Mouse (Mus musculus): ENCODE measurements at regions not wholly inside any gene's neighbourhood (a gene's known extent, or its start where the extent isn't known, plus 50 kb on each side); places are given as distances from the start of the nearest gene placed in this dataset.

GRCm38 (mm10) chr3:100318357-100318756 lies 156.2 kb upstream of the Wdr3 start:
- TF ChIP-seq GATA1 (IDR thresholded peaks at IDR 0.05; ENCODE audit: borderline replicate concordance, low read length) (no peak), FLI1 (IDR thresholded peaks at IDR 0.05; ENCODE audit: low read length) (no peak)

Data from megakaryocyte, embryonic 14.5 days (primary cell).